Mouse (Mus musculus) liver, adult 2 months (tissue): ENCODE measurements around the gene Pax3.

Source experiments
- CTCF ChIP-seq: fragments of 200-500 bp; IDR thresholded peaks from 2 replicates; pipeline ENCODE4 v1.5.1; 2011; ENCODE audit warnings: low read depth, low read length, control low read depth
- POLR2A ChIP-seq: fragments of 200-500 bp; IDR thresholded peaks from 2 replicates; pipeline ENCODE4 v1.6.1; 2011; ENCODE audit warnings: low read length, control low read depth; ENCODE audit not compliant: insufficient read depth; ENCODE audit errors: extremely low read depth

DNA sequence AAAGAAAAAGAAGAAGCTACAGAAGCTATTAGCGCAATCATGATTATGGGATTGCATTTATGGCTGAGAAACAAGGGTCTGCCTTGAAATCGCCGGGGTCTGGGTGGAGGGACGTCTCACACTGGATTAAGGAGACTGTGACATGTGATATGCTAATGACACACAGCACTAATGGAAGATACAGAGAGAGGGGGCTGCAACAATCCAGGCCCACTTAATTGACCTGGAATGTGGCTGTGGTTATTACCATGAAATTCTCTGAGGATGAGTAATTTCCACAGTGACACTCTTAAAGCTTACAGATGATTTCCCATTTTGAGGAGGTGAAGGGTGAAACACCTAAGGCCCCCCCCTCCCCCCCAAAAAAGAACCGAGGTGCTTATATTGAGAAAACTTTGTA is 136.1 kb downstream of the Pax3 start:
- TF ChIP-seq POLR2A (no peak), CTCF (no peak)
